Mouse (Mus musculus): ENCODE measurements around the gene Lhx8. TPM values are rescaled to one million over a fixed set of nuclear protein-coding genes. Genes with fewer than 3 reads are reported as not detected.

The Lhx8 gene
- total RNA-seq, 2 experiments from 2014 or later = 0.11 TPM; not detected in 1

GRCm38 (mm10) chr3:154269757-154270366 lies 60.6 kb downstream of the Lhx8 start:
- peak; percentile 99; the same call in 1 of the 2 replicates for TF ChIP-seq CTCF (IDR thresholded peaks at IDR 0.05)
- Histone ChIP-seq H3K27ac (no peak overlapping the region), H3K4me3 (peak overlapping the region; percentile 16; the same call in 1 of the 2 replicates)
- intact Hi-C loops (cut with DNase I) = loop anchor here (1.0 kb wide), 1 partner anchor 302 kb away; no protein-coding TSS in a partner anchor
- DNase-seq = peak; percentile 68

- TF ChIP-seq CTCF (IDR thresholded peaks at IDR 0.05) = no peak
- DNase-seq = no peak
- no peak overlapping the region for H3K27ac ChIP-seq
- intact Hi-C loops (cut with DNase I) = no loop called here
- no peak overlapping the region for H3K4me3 ChIP-seq
Measured at GRCm38 (mm10) chr3:154268313-154268712, 62.1 kb downstream of the Lhx8 start.

DNA sequence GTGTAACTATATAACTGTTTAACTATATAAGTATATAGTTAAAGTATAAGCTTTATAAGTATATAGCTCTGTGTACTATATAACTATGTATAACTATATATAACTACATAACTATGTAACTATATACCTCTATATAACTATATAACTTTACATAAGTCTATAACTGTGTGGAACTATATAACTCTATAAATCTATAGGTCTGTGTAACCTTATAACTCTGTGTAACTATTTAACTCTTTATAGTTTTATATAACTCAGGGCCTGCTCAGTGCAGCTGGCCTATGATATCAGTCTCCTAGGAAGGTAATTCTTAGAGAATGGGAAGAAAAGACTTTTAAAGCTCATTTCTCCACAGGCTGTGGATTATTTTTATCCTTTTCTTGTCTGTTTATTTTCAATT lies 73.1 kb downstream of the Lhx8 start:
- no peak for DNase-seq
- Histone ChIP-seq H3K4me3 (no peak overlapping the region), H3K27ac (no peak overlapping the region)
- intact Hi-C loops (cut with DNase I) = no loop called here
- TF ChIP-seq CTCF (IDR thresholded peaks at IDR 0.05) = no peak

Data from gastrocnemius, adult 2 months (tissue).